8 mouse cellular contexts compared by ENCODE assay signal in the genomic region with DNA sequence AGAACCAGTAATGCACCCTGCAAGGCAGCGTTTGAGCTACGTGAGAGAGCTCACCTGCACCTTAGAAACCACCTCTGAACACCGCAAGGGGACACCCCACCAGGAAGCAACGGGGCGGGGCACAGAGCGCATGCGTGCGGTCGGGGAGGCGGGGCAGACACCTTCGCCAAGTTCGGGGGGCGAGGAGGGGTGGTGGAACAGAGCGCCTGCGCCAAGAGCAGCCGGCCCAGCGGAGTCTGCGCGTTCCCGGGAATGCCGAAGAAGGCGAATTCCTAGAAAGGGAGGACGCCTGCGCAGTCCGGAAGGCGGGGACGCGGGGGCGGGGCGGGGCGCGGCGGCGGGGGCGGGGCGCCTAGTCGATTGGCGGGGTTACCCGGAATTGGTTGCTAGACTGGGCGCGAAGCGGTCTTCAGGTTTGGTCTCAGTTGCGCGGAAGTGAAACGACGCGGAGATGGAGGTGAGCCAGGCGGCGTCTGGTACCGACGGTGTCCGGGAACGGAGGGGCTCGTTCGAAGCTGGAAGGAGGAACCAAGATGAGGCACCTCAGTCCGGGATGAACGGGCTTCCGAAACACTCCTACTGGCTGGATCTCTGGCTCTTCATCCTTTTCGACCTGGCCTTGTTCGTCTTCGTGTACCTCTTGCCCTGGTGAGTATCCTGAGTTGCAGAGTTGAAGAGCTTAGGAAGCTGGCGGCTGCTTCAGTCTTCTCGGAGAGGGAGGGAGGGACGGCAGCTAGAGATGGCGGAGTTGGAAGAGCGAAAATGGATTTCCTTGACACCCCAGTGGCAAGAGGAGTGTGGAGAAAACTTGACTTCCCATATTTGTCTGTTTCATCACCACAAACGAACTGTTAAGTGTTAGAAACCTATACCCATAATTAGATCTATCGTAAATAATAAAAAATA. TPM values are rescaled to one million over a fixed set of nuclear protein-coding genes. Genes with fewer than 3 reads are reported as not detected.
DNase-seq lines count a peak whose midpoint lies in the region; ATAC-seq lines count a peak whose summit lies in the region.

1810037I17Rik (plus strand) TSS at position 195 of the 906 bp plus-strand sequence.

- no peaks in the 10 kb centered on the region for H3K27me3 ChIP-seq in hindbrain, embryonic 14.5 days (ENCODE audit: control insufficient read depth, insufficient read depth, low read length)

- no peaks in the 10 kb centered on the region for H3K36me3 ChIP-seq in hindbrain, embryonic 14.5 days (replicated peaks; ENCODE audit: control insufficient read depth, insufficient read depth)

- H3K9me3 ChIP-seq in hindbrain, embryonic 14.5 days (ENCODE audit: control insufficient read depth, low read length), result no peaks in the 10 kb centered on the region

- peak within 1 kb of the TSS; percentile 75 for H3K27ac ChIP-seq in hindbrain, embryonic 14.5 days

- peak; percentile 99 for ATAC-seq in hindbrain, embryonic 14.5 days (ENCODE audit: low FRiP score)

- H3K4me2 ChIP-seq in hindbrain, embryonic 14.5 days (replicated peaks), result peak within 1 kb of the TSS; percentile 69

- H3K4me1 ChIP-seq in hindbrain, embryonic 14.5 days (replicated peaks; ENCODE audit: control insufficient read depth, insufficient read depth, low read length), result peaks cover 10% of the 10 kb centered on the region

- peak within 1 kb of the TSS; percentile 46 for H3K4me3 ChIP-seq in hindbrain, embryonic 14.5 days (replicated peaks; ENCODE audit: low read length)

- H3K9ac ChIP-seq in hindbrain, embryonic 14.5 days, result peak within 1 kb of the TSS; percentile 65

- under 1% methylated on average over 61 of the region's 68 CpGs for WGBS in hindbrain, embryonic 14.5 days

- DNase-seq in R1 (ENCODE audit: low read depth, low spot score), result peak; percentile 96
- peak; percentile 94 to 97 for DNase-seq in cerebellum, postnatal 25 days
- DNase-seq in frontal cortex, postnatal 25 days (ENCODE audit: low spot score in 2 of 2), result peak; percentile 87 to 93
- DNase-seq in hindbrain, embryonic 14.5 days (ENCODE audit: low spot score), result peak; percentile 96
- DNase-seq in layer of hippocampus, postnatal 36 days, result peak; percentile 96
- DNase-seq in lung, postnatal 36 days, result peak; percentile 97
- peak; percentile 97 for DNase-seq in retina, postnatal 1 day
- DNase-seq in urinary bladder, adult 18-20 months (ENCODE audit: low spot score in 2 of 2), result peak; percentile 97

RNA-seq across cellular contexts. Expression of gene 1810037I17Rik, which starts in this region (rescaled TPM):
- polyA plus RNA-seq in hindbrain, embryonic 14.5 days (2014; fragmentation: Nextera tagmentation; extraction: Ambion mirVana), result 88.5 and 102 TPM in 2 replicates
- total RNA-seq in layer of hippocampus, postnatal 36 days (2021), result 10 to 100 TPM; 46.7 to 62.4 TPM

Comparison
In these comparisons a context has a peak if more than half of its experiments do, and no peak if none do; other contexts are left out.
1. Peak in every context shown above with its lines: DNase-seq, ATAC-seq, H3K4me3 ChIP-seq and H3K27ac ChIP-seq.